Mouse (Mus musculus) kidney, embryonic 16.5 days (tissue): Measurements from ENCODE around the gene Ankrd63. TPM values are rescaled to one million over a fixed set of nuclear protein-coding genes. Genes with fewer than 3 reads are reported as not detected.

Source experiments
- ATAC-seq: fragments of 200-750 bp; cut with Nextera tagmentation; 2 replicates; pipeline ENCODE4 v1.8.0; 2017; ENCODE audit warnings: moderate TSS enrichment; ENCODE audit not compliant: low FRiP score, low TSS enrichment
- H3K27ac ChIP-seq: fragments of 300-500 bp; sonication (generic); 2 replicates; pipeline ENCODE4 v1.5.1; 2014; ENCODE audit warnings: low read length
- H3K27me3 ChIP-seq: fragments of 300-500 bp; sonication (generic); 2 replicates; pipeline ENCODE4 v1.6.1; 2014; ENCODE audit warnings: low read length, control low read depth, mixed read lengths; ENCODE audit not compliant: insufficient read depth
- H3K36me3 ChIP-seq: fragments of 300-500 bp; sonication (generic); 2 replicates; pipeline ENCODE4 v1.6.1; 2014; ENCODE audit warnings: low read length, control low read depth, mixed read lengths; ENCODE audit not compliant: insufficient read depth
- H3K4me1 ChIP-seq: fragments of 300-500 bp; sonication (generic); 2 replicates; pipeline ENCODE4 v1.6.1; 2014; ENCODE audit warnings: low read length, control low read depth, mixed read lengths; ENCODE audit not compliant: insufficient read depth
- H3K4me2 ChIP-seq: fragments of 300-500 bp; sonication (generic); replicated peaks from 2 replicates; pipeline ENCODE4 v1.6.1; 2014; ENCODE audit warnings: low read depth, low read length
- H3K4me3 ChIP-seq: fragments of 300-500 bp; sonication (generic); 2 replicates; pipeline ENCODE4 v1.5.1; 2014; ENCODE audit warnings: mild to moderate bottlenecking, low read length
- H3K9ac ChIP-seq: fragments of 300-500 bp; sonication (generic); replicated peaks from 2 replicates; pipeline ENCODE4 v1.6.1; 2014; ENCODE audit warnings: low read length
- H3K9me3 ChIP-seq: fragments of 300-500 bp; sonication (generic); 2 replicates; pipeline ENCODE4 v1.6.1; 2016; ENCODE audit warnings: low read length, control low read depth
- WGBS: fragments of 180-500 bp; shearing (Covaris S2); extraction: QIAGEN DNeasy Blood & Tissue Kit; methylation state at CpG from one replicate; pipeline ENCODE4 v1.1.7; 2014; 5-methylcytosine and 5-hydroxymethylcytosine counted together
- polyA plus RNA-seq: library from polyadenylated mRNA; unstranded; fragments of >200 nt; fragmentation: Nextera tagmentation; extraction: Ambion mirVana; gene quantifications from 2 replicates; pipeline ENCODE4 v1.2.1, GENCODE M21; 2015

Ankrd63 gene
- polyA plus RNA-seq: 0.25 and 0.30 TPM in 2 replicates

GRCm38 (mm10) chr2:118703913-118704730 is at the start of gene Ankrd63:
TSS of gene Ankrd63 (minus strand) at chr2:118703963.
- Histone ChIP-seq H3K36me3 (no peaks in the 10 kb centered on the region), H3K9me3 (no peaks in the 10 kb centered on the region), H3K9ac (peak within 1 kb of the TSS; percentile 20; the same call in 1 of the 2 replicates), H3K27ac (no peak within 1 kb of the TSS), H3K4me3 (peak within 1 kb of the TSS; percentile 49), H3K4me1 (peaks cover 34% of the 10 kb centered on the region), H3K27me3 (peaks cover 94% of the 10 kb centered on the region), H3K4me2 (peak within 1 kb of the TSS; percentile 72)
- 2% methylated on average over 50 of the region's 50 CpGs for WGBS
- ATAC-seq: no peak

GRCm38 (mm10) chr2:118752792-118753108 is 49.0 kb upstream of the Ankrd63 start:
- H3K9ac ChIP-seq: no peak overlapping the region

GRCm38 (mm10) chr2:118751896-118752791 is 48.4 kb upstream of the Ankrd63 start:
- no peaks in the 10 kb centered on the region for H3K27me3 ChIP-seq
- H3K4me3 ChIP-seq: no peak overlapping the region
- peaks cover 8% of the 10 kb centered on the region; the same call in 1 of the 2 replicates for H3K4me1 ChIP-seq
- H3K27ac ChIP-seq: no peak overlapping the region
- WGBS: 62% methylated on average over 16 of the region's 16 CpGs
- H3K9ac ChIP-seq: no peak overlapping the region
- no peak overlapping the region for H3K4me2 ChIP-seq
- H3K9me3 ChIP-seq: no peaks in the 10 kb centered on the region
- H3K36me3 ChIP-seq: no peaks in the 10 kb centered on the region
- ATAC-seq: no peak

More at GRCm38 (mm10) chr2:118752792-118753108, 49.0 kb upstream of the Ankrd63 start:
- H3K4me3 ChIP-seq: no peak overlapping the region
- H3K27ac ChIP-seq: no peak overlapping the region
- H3K36me3 ChIP-seq: no peaks in the 10 kb centered on the region
- H3K27me3 ChIP-seq: no peaks in the 10 kb centered on the region
- WGBS: 67% methylated on average over 4 of the region's 4 CpGs
- no peak overlapping the region for H3K4me2 ChIP-seq
- no peaks in the 10 kb centered on the region for H3K9me3 ChIP-seq
- H3K4me1 ChIP-seq: peaks cover 7% of the 10 kb centered on the region; the same call in 1 of the 2 replicates
- no peak for ATAC-seq

- H3K27ac ChIP-seq: no peak overlapping the region
- no peak overlapping the region for H3K4me2 ChIP-seq
- ATAC-seq: no peak
- whole genome bisulfite sequencing: 82% methylated on average over 8 of the region's 8 CpGs
- H3K27me3 ChIP-seq: no peaks in the 10 kb centered on the region
- no peak overlapping the region for H3K9ac ChIP-seq
- peaks cover 14% of the 10 kb centered on the region; the same call in 1 of the 2 replicates for H3K4me1 ChIP-seq
- H3K36me3 ChIP-seq: no peaks in the 10 kb centered on the region
- no peaks in the 10 kb centered on the region for H3K9me3 ChIP-seq
- H3K4me3 ChIP-seq: no peak overlapping the region
Measured at GRCm38 (mm10) chr2:118750476-118750875, 46.7 kb upstream of the Ankrd63 start.

- Histone ChIP-seq H3K27ac (no peak overlapping the region), H3K27me3 (peaks cover 4% of the 10 kb centered on the region), H3K9me3 (no peaks in the 10 kb centered on the region), H3K4me3 (no peak overlapping the region), H3K4me1 (peaks cover 24% of the 10 kb centered on the region), H3K4me2 (no peak overlapping the region), H3K9ac (no peak overlapping the region), H3K36me3 (no peaks in the 10 kb centered on the region)
- no peak for ATAC-seq
- 65% methylated on average over 10 of the region's 10 CpGs for WGBS
Measured at GRCm38 (mm10) chr2:118749341-118749884, 45.6 kb upstream of the Ankrd63 start.

GRCm38 (mm10) chr2:118747301-118747960 is 43.7 kb upstream of the Ankrd63 start:
- no peak for ATAC-seq
- H3K27me3 ChIP-seq: peaks cover 17% of the 10 kb centered on the region
- peak overlapping the region; percentile 77 for H3K4me3 ChIP-seq
- H3K27ac ChIP-seq: no peak overlapping the region
- no peak overlapping the region for H3K9ac ChIP-seq
- no peaks in the 10 kb centered on the region for H3K36me3 ChIP-seq
- peaks cover 24% of the 10 kb centered on the region for H3K4me1 ChIP-seq
- no peaks in the 10 kb centered on the region for H3K9me3 ChIP-seq
- peak overlapping the region; percentile 94 for H3K4me2 ChIP-seq
- 31% methylated on average over 10 of the region's 10 CpGs for WGBS

- no peaks in the 10 kb centered on the region for H3K9me3 ChIP-seq
- peak overlapping the region; percentile 77 for H3K9ac ChIP-seq
- H3K4me1 ChIP-seq: peaks cover 17% of the 10 kb centered on the region
- peak; percentile 68 for ATAC-seq
- H3K4me3 ChIP-seq: peak overlapping the region; percentile 77
- no peaks in the 10 kb centered on the region for H3K36me3 ChIP-seq
- no peak overlapping the region for H3K27ac ChIP-seq
- H3K27me3 ChIP-seq: peaks cover 17% of the 10 kb centered on the region
- peak overlapping the region; percentile 94 for H3K4me2 ChIP-seq
- under 1% methylated on average over 96 of the region's 113 CpGs for WGBS
Measured at GRCm38 (mm10) chr2:118745915-118746901, 42.4 kb upstream of the Ankrd63 start.

GRCm38 (mm10) chr2:118745232-118745884 is 41.6 kb upstream of the Ankrd63 start, which contains the start of gene Inafm2:
TSS of gene Inafm2 (plus strand) at chr2:118745758.
- Histone ChIP-seq H3K27me3 (peaks cover 17% of the 10 kb centered on the region), H3K27ac (no peak within 1 kb of the TSS), H3K4me3 (peak within 1 kb of the TSS; percentile 77), H3K4me1 (peaks cover 17% of the 10 kb centered on the region), H3K9me3 (no peaks in the 10 kb centered on the region), H3K36me3 (no peaks in the 10 kb centered on the region), H3K4me2 (peak within 1 kb of the TSS; percentile 94), H3K9ac (peak within 1 kb of the TSS; percentile 77)
- under 1% methylated on average over 49 of the region's 57 CpGs for WGBS
- ATAC-seq: peak; percentile 96
